ENCODE assay signal across 8 mouse cellular contexts in genomic region chr3:96558159-96558558, GRCm38 (mm10). TPM values are rescaled to one million over a fixed set of nuclear protein-coding genes. Genes with fewer than 3 reads are reported as not detected.
DNase-seq lines count a peak whose midpoint lies in the region; ATAC-seq and TF ChIP-seq lines count a peak whose summit lies in the region.

No protein-coding gene starts in this region.

- H3K36me3 ChIP-seq in heart, embryonic 13.5 days, result peaks cover 32% of the 10 kb centered on the region
- H3K36me3 ChIP-seq in myocyte (ENCODE audit: control insufficient read depth, insufficient read depth), result peaks cover 12% of the 10 kb centered on the region

- no peak for ATAC-seq in heart, embryonic 13.5 days (ENCODE audit: extremely low read depth, insufficient number of reproducible peaks, low FRiP score, low TSS enrichment)

- peak overlapping the region; percentile 93 for H3K4me2 ChIP-seq in heart, embryonic 13.5 days
- peak overlapping the region; percentile 88 for H3K4me2 ChIP-seq in myocyte (ENCODE audit: low read depth)

- no peak overlapping the region for H3ac ChIP-seq in myocyte (ENCODE audit: control insufficient read depth, insufficient read length)

- peak overlapping the region; percentile 99 for H3K27ac ChIP-seq in heart, embryonic 13.5 days (replicated peaks)

- WGBS in heart, embryonic 13.5 days, result under 1% methylated on average over 17 of the region's 17 CpGs

- no peaks in the 10 kb centered on the region for H3K9me3 ChIP-seq in heart, embryonic 13.5 days

- H3K9ac ChIP-seq in heart, embryonic 13.5 days, result peak overlapping the region; percentile 100

- TF ChIP-seq POLR2A in myocyte (IDR thresholded peaks at IDR 0.05; ENCODE audit: insufficient read length, low read depth), result peak; percentile 36

- H3K27me3 ChIP-seq in heart, embryonic 13.5 days (replicated peaks), result no peaks in the 10 kb centered on the region
- H3K27me3 ChIP-seq in myocyte (ENCODE audit: control insufficient read depth, insufficient read depth, insufficient read length), result no peaks in the 10 kb centered on the region

- H3K4me1 ChIP-seq in heart, embryonic 13.5 days, result peaks cover 51% of the 10 kb centered on the region

- peaks cover 9% of the 10 kb centered on the region for H3K79me2 ChIP-seq in myocyte (ENCODE audit: control insufficient read depth, insufficient read depth)

- peak; percentile 60 for DNase-seq in adrenal gland, postnatal 10 days
- DNase-seq in adrenal gland, adult (ENCODE audit: inconsistent age in 2 of 2, low spot score in 1 of 2), result no peak
- DNase-seq in NIH3T3 (ENCODE audit: low read depth), result peak; percentile 29
- DNase-seq in kidney, postnatal 36 days, result peak; percentile 39 to 64
- no peak for DNase-seq in gastrocnemius, postnatal 4 days (ENCODE audit: low spot score in 2 of 2)
- DNase-seq in testis, postnatal 10 days (ENCODE audit: low spot score), result no peak

- peak overlapping the region; percentile 96 for H3K4me3 ChIP-seq in heart, embryonic 13.5 days
- H3K4me3 ChIP-seq in myocyte, result peak overlapping the region; percentile 71

TF ChIP-seq in myocyte, 11 proteins besides CTCF, POLR2A, EP300 and RAD21:
- TF ChIP-seq REST (IDR thresholded peaks at IDR 0.05; ENCODE audit: insufficient read depth, insufficient read length) (no peak), MYOG (IDR thresholded peaks at IDR 0.05; ENCODE audit: control insufficient read depth in 1 of 3, insufficient read depth in 1 of 3, insufficient read length in 2 of 3, low read depth in 2 of 3) (no peak), MAX (IDR thresholded peaks at IDR 0.05; ENCODE audit: low read depth) (no peak), POLR2AphosphoS2 (IDR thresholded peaks at IDR 0.05; ENCODE audit: insufficient read length, low read depth) (peak; percentile 48)

RNA-seq across cellular contexts. Expression of gene Txnip, which starts 0.4 kb away (rescaled TPM):
- total RNA-seq in adrenal gland, postnatal 10 days (2021), result 100 to 1,000 TPM; 601 to 945 TPM
- 156 and 165 TPM in 2 replicates for polyA plus RNA-seq in heart, embryonic 13.5 days (2015; fragmentation: Nextera tagmentation; extraction: Ambion mirVana)
- 42.6 TPM for polyA plus RNA-seq in myocyte (2012; fragmentation: generic; extraction: Trizol)
- 100 to 1,000 TPM; 318 to 360 TPM for total RNA-seq in gastrocnemius, postnatal 4 days (2021)

RNA-seq across cellular contexts. Expression of gene Gm16253, which starts 18.6 kb away (rescaled TPM):
- under 1 TPM in 1 of 2 experiments, not detected in 1; 0.61 TPM for total RNA-seq in adrenal gland, postnatal 10 days (2021)
- polyA plus RNA-seq in heart, embryonic 13.5 days (2015; fragmentation: Nextera tagmentation; extraction: Ambion mirVana), result 1.6 and 1.7 TPM in 2 replicates
- 0.25 TPM for polyA plus RNA-seq in myocyte (2012; fragmentation: generic; extraction: Trizol)
- 1 to 10 TPM; 1.5 TPM for total RNA-seq in gastrocnemius, postnatal 4 days (2021)

RNA-seq across cellular contexts. Expression of gene Hfe2, which starts 33.2 kb away (rescaled TPM):
- 10 to 100 TPM; 14.0 to 29.6 TPM for total RNA-seq in adrenal gland, postnatal 10 days (2021)
- polyA plus RNA-seq in heart, embryonic 13.5 days (2015; fragmentation: Nextera tagmentation; extraction: Ambion mirVana), result 7.4 and 7.5 TPM in 2 replicates
- polyA plus RNA-seq in myocyte (2012; fragmentation: generic; extraction: Trizol), result 116 TPM
- 100 to 1,000 TPM; 283 to 297 TPM for total RNA-seq in gastrocnemius, postnatal 4 days (2021)

RNA-seq across cellular contexts. Expression of gene Polr3gl, which starts 35.8 kb away (rescaled TPM):
- total RNA-seq in adrenal gland, postnatal 10 days (2021), result 10 to 100 TPM; 29.3 to 34.3 TPM
- polyA plus RNA-seq in heart, embryonic 13.5 days (2015; fragmentation: Nextera tagmentation; extraction: Ambion mirVana), result 33.5 and 36.1 TPM in 2 replicates
- 22.7 TPM for polyA plus RNA-seq in myocyte (2012; fragmentation: generic; extraction: Trizol)
- total RNA-seq in gastrocnemius, postnatal 4 days (2021), result 10 to 100 TPM; 32.4 to 34.2 TPM

RNA-seq across cellular contexts. Expression of gene Ankrd34a, which starts 38.3 kb away (rescaled TPM):
- under 1 TPM; 0.54 to 0.55 TPM for total RNA-seq in adrenal gland, postnatal 10 days (2021)
- 6.5 and 8.1 TPM in 2 replicates for polyA plus RNA-seq in heart, embryonic 13.5 days (2015; fragmentation: Nextera tagmentation; extraction: Ambion mirVana)
- 2.5 TPM for polyA plus RNA-seq in myocyte (2012; fragmentation: generic; extraction: Trizol)
- total RNA-seq in gastrocnemius, postnatal 4 days (2021), result 1 to 10 TPM; 1.9 TPM

Comparison
In these comparisons a context has a peak if more than half of its experiments do, and no peak if none do; other contexts are left out.
1. DNase-seq: peak in adrenal gland, postnatal 10 days (single experiment), NIH3T3 (single experiment) and kidney, postnatal 36 days (2 of 2); none in adrenal gland, adult (0 of 2), gastrocnemius, postnatal 4 days (0 of 2) and testis, postnatal 10 days (single experiment).
2. RNA of gene Hfe2, which starts 33.2 kb away (total RNA-seq): 283 to 297 TPM in gastrocnemius, postnatal 4 days; 14.0 to 29.6 TPM in adrenal gland, postnatal 10 days; every median in the first group is over 4 times any median in the second.